28 mouse cellular contexts compared by ENCODE assay signal in the genomic region with DNA sequence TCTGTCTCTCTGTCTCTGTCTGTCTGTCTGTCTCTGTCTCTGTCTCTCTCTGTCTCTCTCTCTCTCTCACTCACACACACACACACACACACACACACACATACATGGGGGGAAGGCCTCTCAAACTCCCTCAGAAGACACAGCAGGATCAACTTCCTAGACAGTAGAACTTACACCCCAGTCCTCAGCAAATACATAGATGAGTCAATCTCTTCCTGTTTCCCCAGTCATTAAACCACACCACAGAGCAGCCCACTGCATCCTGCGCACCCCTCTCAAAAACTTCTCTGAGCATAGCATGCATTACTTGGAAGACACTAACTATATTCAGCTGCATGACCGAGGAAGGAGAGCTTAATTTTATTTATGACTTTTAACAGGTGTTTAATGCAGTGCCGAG. TPM values are rescaled to one million over a fixed set of nuclear protein-coding genes. Genes with fewer than 3 reads are reported as not detected.
A peak's percentile ranks its signal among the peaks of the same experiment; 100 is the strongest.
DNase-seq lines count a peak whose midpoint lies in the region; ATAC-seq and TF ChIP-seq lines count a peak whose summit lies in the region.
"Had no signal": no experiment of that assay in that cellular context is flagged by ENCODE, and none has a peak within 500 bp of the region (broad histone marks: within the 10 kb centered on the region; RNA-seq: fewer than 3 reads in every experiment).

No protein-coding gene starts in this region.

- H3K4me1 ChIP-seq in limb, embryonic 13.5 days: peaks cover 11% of the 10 kb centered on the region; the same call in 1 of the 2 replicates
- H3K4me1 ChIP-seq in limb, embryonic 10.5 days: no peaks in the 10 kb centered on the region
- H3K4me1 ChIP-seq in thymus, adult 2 months (replicated peaks; ENCODE audit: control insufficient read depth, insufficient read depth, low read length): peaks cover 19% of the 10 kb centered on the region
- H3K4me1 ChIP-seq in forebrain, embryonic 14.5 days (ENCODE audit: control insufficient read depth, insufficient read depth, low read length): no peaks in the 10 kb centered on the region
- H3K4me1 ChIP-seq: forebrain, embryonic 10.5 days; liver, embryonic 13.5 days; megakaryocyte, embryonic 14.5 days; neural tube, embryonic 13.5 days; stomach, embryonic 15.5 days had no signal

- H3K4me3 ChIP-seq in limb, embryonic 13.5 days: no peak overlapping the region
- no peak overlapping the region for H3K4me3 ChIP-seq in limb, embryonic 10.5 days
- H3K4me3 ChIP-seq in thymus, adult 2 months (ENCODE audit: control insufficient read depth, insufficient read depth, low read length): no peak overlapping the region
- H3K4me3 ChIP-seq in forebrain, embryonic 14.5 days (ENCODE audit: low read depth, low read length): no peak overlapping the region
- H3K4me3 ChIP-seq: forebrain, embryonic 10.5 days; layer of hippocampus, adult 2 months; limb, embryonic 12.5 days; liver, embryonic 13.5 days; neural tube, embryonic 13.5 days; stomach, embryonic 15.5 days had no signal

- H3K27me3 ChIP-seq in limb, embryonic 13.5 days: no peaks in the 10 kb centered on the region
- H3K27me3 ChIP-seq in limb, embryonic 10.5 days (ENCODE audit: low read depth, poor library complexity, severe bottlenecking): no peaks in the 10 kb centered on the region
- H3K27me3 ChIP-seq in thymus, adult 2 months (ENCODE audit: control insufficient read depth, insufficient read depth, low read length): no peaks in the 10 kb centered on the region
- no peaks in the 10 kb centered on the region for H3K27me3 ChIP-seq in forebrain, embryonic 14.5 days (replicated peaks; ENCODE audit: control insufficient read depth, insufficient read depth, low read length)
- H3K27me3 ChIP-seq: limb, embryonic 12.5 days; liver, embryonic 13.5 days; megakaryocyte, embryonic 14.5 days; neural tube, embryonic 13.5 days; stomach, embryonic 15.5 days had no signal

- 34% methylated on average over 3 of the region's 3 CpGs for WGBS in limb, embryonic 13.5 days
- WGBS in limb, embryonic 10.5 days: 83% methylated on average over 3 of the region's 3 CpGs
- WGBS in thymus, adult 2 months: 5% methylated on average over 3 of the region's 3 CpGs
- WGBS in forebrain, embryonic 14.5 days: over 99% methylated on average over 3 of the region's 3 CpGs

- no peak overlapping the region for H3K9ac ChIP-seq in limb, embryonic 13.5 days
- no peak overlapping the region for H3K9ac ChIP-seq in forebrain, embryonic 14.5 days (ENCODE audit: low read length)
- H3K9ac ChIP-seq: forebrain, postnatal 0 days; limb, embryonic 12.5 days; liver, embryonic 13.5 days; neural tube, embryonic 13.5 days; stomach, embryonic 15.5 days had no signal

- no peak for TF ChIP-seq CTCF in thymus, adult 2 months (IDR thresholded peaks at IDR 0.05; ENCODE audit: borderline replicate concordance, control insufficient read depth, extremely low read depth, insufficient read depth, low read length, poor library complexity)

- H3K9me3 ChIP-seq in limb, embryonic 13.5 days: no peaks in the 10 kb centered on the region
- H3K9me3 ChIP-seq in limb, embryonic 10.5 days (replicated peaks): no peaks in the 10 kb centered on the region
- H3K9me3 ChIP-seq in forebrain, embryonic 14.5 days (replicated peaks; ENCODE audit: control insufficient read depth, low read length): no peaks in the 10 kb centered on the region
- H3K9me3 ChIP-seq: liver, embryonic 13.5 days; neural tube, embryonic 13.5 days; stomach, embryonic 15.5 days had no signal

- no peak overlapping the region for H3K4me2 ChIP-seq in limb, embryonic 13.5 days (replicated peaks)
- no peak overlapping the region for H3K4me2 ChIP-seq in forebrain, embryonic 14.5 days (ENCODE audit: low read length)
- H3K4me2 ChIP-seq: heart, embryonic 11.5 days; limb, embryonic 12.5 days; liver, embryonic 13.5 days; neural tube, embryonic 13.5 days; stomach, embryonic 15.5 days had no signal

- peak; percentile 44; the same call in 1 of the 2 replicates for ATAC-seq in limb, embryonic 13.5 days (ENCODE audit: low FRiP score, low read depth)
- ATAC-seq in forebrain, embryonic 14.5 days: no peak
- ATAC-seq: forebrain, postnatal 0 days had no signal

- DNase-seq in limb, embryonic 10.5 days (ENCODE audit: low spot score): no peak
- peak; percentile 67 for DNase-seq in induced T-regulatory cell, adult 2 months (ENCODE audit: low read depth)
- DNase-seq in thymus, adult 2 months: peak; percentile 57
- DNase-seq in cerebellum, postnatal 10 days: no peak
- no peak for DNase-seq in forebrain, embryonic 14.5 days (ENCODE audit: low spot score)
- DNase-seq in kidney, postnatal 25 days: no peak
- no peak for DNase-seq in c-Kit-positive CD71-positive TER-119-positive erythroid progenitor cells, embryonic 14.5 days (ENCODE audit: low spot score)
- DNase-seq: adrenal gland, postnatal 25 days; cerebellum, adult 9-11 months; forebrain, postnatal 0 days; heart, postnatal 10 days; kidney, adult 8-10 months; kidney, postnatal 14 days; layer of hippocampus, postnatal 36 days; liver, embryonic 13.5 days; lung, adult 2 months; midbrain, embryonic 14.5 days; retina, postnatal 1 day; right cerebral cortex, postnatal 25 days; spleen, adult 18-20 months had no signal

- no peak overlapping the region for H3K27ac ChIP-seq in limb, embryonic 13.5 days
- no peak overlapping the region for H3K27ac ChIP-seq in limb, embryonic 10.5 days
- H3K27ac ChIP-seq in thymus, adult 2 months (ENCODE audit: control insufficient read depth, insufficient read depth, low read length): no peak overlapping the region; the same call in 1 of the 2 replicates
- H3K27ac ChIP-seq in forebrain, embryonic 14.5 days (ENCODE audit: low read depth, low read length): no peak overlapping the region
- H3K27ac ChIP-seq: forebrain, embryonic 10.5 days; layer of hippocampus, adult 2 months; limb, embryonic 12.5 days; liver, embryonic 13.5 days; neural tube, embryonic 13.5 days; stomach, embryonic 15.5 days had no signal

- no peaks in the 10 kb centered on the region for H3K36me3 ChIP-seq in limb, embryonic 13.5 days
- no peaks in the 10 kb centered on the region for H3K36me3 ChIP-seq in limb, embryonic 10.5 days
- H3K36me3 ChIP-seq in thymus, adult 2 months (ENCODE audit: control insufficient read depth, insufficient read depth, low read length): no peaks in the 10 kb centered on the region
- H3K36me3 ChIP-seq in forebrain, embryonic 14.5 days (ENCODE audit: control insufficient read depth, insufficient read depth, low read length): no peaks in the 10 kb centered on the region
- H3K36me3 ChIP-seq: forebrain, embryonic 10.5 days; limb, embryonic 12.5 days; liver, embryonic 13.5 days; neural tube, embryonic 13.5 days; stomach, embryonic 15.5 days had no signal

- TF ChIP-seq POLR2A in thymus, adult 2 months (IDR thresholded peaks at IDR 0.05; ENCODE audit: control insufficient read depth, extremely low read depth, insufficient read depth, low read length, poor library complexity): no peak

RNA-seq across cellular contexts. Expression of a gene that starts 43.0 kb away (rescaled TPM):
- polyA plus RNA-seq in limb, embryonic 13.5 days (2015; fragmentation: Nextera tagmentation; extraction: Ambion mirVana): 9.5 and 10.9 TPM in 2 replicates
- polyA plus RNA-seq in limb, embryonic 10.5 days (2016; fragmentation: Nextera tagmentation; extraction: Ambion mirVana): 5.3 and 6.1 TPM in 2 replicates
- 12.1 and 13.3 TPM in 2 replicates for polyA plus RNA-seq in thymus, adult 2 months (2012; rRNA removed)
- 6.5 and 8.5 TPM in 2 replicates for polyA plus RNA-seq in forebrain, embryonic 14.5 days (2014; fragmentation: Nextera tagmentation; extraction: Ambion mirVana)

Comparison
In these comparisons a context has a peak if more than half of its experiments do, and no peak if none do; other contexts are left out.
1. DNase-seq: peak in induced T-regulatory cell, adult 2 months (single experiment) and thymus, adult 2 months (single experiment); none in limb, embryonic 10.5 days (single experiment), cerebellum, postnatal 10 days (0 of 2), forebrain, embryonic 14.5 days (single experiment), kidney, postnatal 25 days (0 of 2) and c-Kit-positive CD71-positive TER-119-positive erythroid progenitor cells, embryonic 14.5 days (single experiment).